Mouse (Mus musculus): ENCODE measurements around the gene B3gnt2. TPM values are rescaled to one million over a fixed set of nuclear protein-coding genes. Genes with fewer than 3 reads are reported as not detected.

The B3gnt2 gene
- polyA plus RNA-seq, 1 experiment from 2014 or later = 20.4 TPM

DNA sequence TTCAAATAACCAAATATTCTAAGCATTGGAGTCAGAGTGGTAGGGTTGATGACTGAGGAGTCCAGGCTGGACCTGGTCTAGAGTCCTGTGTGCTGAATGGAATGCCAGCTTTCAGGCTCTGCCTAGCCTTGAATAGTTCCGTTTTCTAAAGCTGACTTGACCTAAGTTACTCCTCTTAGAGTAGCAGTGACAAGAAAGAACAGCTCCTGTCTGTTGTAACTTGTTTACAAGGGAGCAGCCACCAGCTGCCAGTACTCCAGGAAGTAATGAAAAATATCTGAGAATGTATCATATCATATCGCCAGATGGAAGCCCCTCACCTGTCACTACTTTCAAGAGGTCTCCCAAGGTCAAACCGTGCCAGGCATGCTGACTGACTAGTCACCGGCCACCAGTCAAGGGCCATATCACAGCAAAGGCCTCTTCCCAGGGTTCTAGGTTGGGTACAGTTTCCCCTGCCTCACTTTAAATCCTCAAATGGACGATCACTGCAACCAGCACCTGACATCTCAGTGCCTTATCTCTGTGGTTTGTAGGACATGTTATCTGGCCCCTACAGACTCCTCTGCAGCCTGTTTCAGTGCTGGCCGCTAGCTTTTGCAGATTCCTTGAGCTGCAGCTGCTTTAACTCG is 51.2 kb downstream of the B3gnt2 start:
- no peak overlapping the region for H3K9ac ChIP-seq (replicated peaks; ENCODE audit: low read depth)
- H3K4me1 ChIP-seq (ENCODE audit: insufficient read depth, low read depth, low read length) = no peaks in the 10 kb centered on the region
- H3K4me3 ChIP-seq (ENCODE audit: low read depth, low read length) = no peak overlapping the region
- DNase-seq (ENCODE audit: low spot score) = no peak
- no peak for ATAC-seq
- no peak overlapping the region for H3K27ac ChIP-seq (ENCODE audit: low read length)
- WGBS = 55% methylated on average over 7 of the region's 7 CpGs
- H3K9me3 ChIP-seq (ENCODE audit: low read length) = no peaks in the 10 kb centered on the region
- no peaks in the 10 kb centered on the region for H3K36me3 ChIP-seq (ENCODE audit: insufficient read depth, low read length)
- no peaks in the 10 kb centered on the region for H3K27me3 ChIP-seq (replicated peaks; ENCODE audit: insufficient read depth, low read length)
- TF ChIP-seq CTCF (IDR thresholded peaks at IDR 0.05) = no peak
- TF ChIP-seq EP300 (IDR thresholded peaks at IDR 0.05) = no peak
- no peak overlapping the region for H3K4me2 ChIP-seq (replicated peaks; ENCODE audit: low read depth, low read length)

DNA sequence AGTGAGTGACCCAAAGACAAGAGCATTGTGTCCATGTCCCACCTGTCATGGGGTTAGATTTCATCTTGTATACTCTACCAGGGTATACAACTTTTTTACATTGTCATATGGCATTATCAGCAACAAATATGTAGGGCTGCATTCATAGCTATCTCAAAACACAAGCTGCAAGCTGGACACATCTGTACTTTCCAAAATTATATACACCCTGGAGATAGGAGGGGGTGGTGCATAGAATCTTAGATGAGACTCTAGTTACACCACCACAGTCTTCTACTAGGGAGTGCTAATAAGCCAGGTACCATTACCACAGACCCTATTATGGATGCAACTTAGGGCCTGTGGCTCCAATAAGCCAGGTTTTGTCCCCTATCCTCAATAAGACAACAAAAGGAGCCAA is 52.7 kb downstream of the B3gnt2 start:
- Histone ChIP-seq H3K4me3 (ENCODE audit: low read depth, low read length) (no peak overlapping the region), H3K9me3 (ENCODE audit: low read length) (no peaks in the 10 kb centered on the region), H3K27ac (ENCODE audit: low read length) (no peak overlapping the region), H3K4me2 (replicated peaks; ENCODE audit: low read depth, low read length) (no peak overlapping the region), H3K9ac (replicated peaks; ENCODE audit: low read depth) (no peak overlapping the region), H3K36me3 (ENCODE audit: insufficient read depth, low read length) (no peaks in the 10 kb centered on the region), H3K4me1 (ENCODE audit: insufficient read depth, low read depth, low read length) (no peaks in the 10 kb centered on the region), H3K27me3 (replicated peaks; ENCODE audit: insufficient read depth, low read length) (no peaks in the 10 kb centered on the region)
- ATAC-seq (no peak), DNase-seq (ENCODE audit: low spot score) (no peak)
- TF ChIP-seq EP300 (IDR thresholded peaks at IDR 0.05) = no peak
- TF ChIP-seq CTCF (IDR thresholded peaks at IDR 0.05) = no peak

DNA sequence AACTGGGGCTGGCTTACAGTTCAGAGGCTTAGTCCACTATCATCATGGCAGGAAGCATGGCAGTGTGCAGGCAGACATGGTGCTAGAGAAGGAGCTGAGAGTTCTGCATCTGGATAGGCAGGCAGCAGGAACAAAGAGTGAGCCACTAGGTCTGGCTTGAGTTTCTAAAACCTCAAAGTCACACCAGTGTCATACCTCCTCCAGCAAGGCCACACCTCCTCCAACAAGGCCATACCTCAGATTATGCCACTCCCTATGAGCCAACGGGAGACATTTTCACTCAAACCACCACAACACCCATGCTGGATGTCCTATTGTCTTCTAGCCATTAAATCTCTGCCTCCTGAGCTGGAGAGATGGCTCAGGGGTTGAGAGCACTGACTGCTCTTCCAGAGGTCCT is 55.6 kb downstream of the B3gnt2 start:
- Histone ChIP-seq H3K27ac (ENCODE audit: low read length) (no peak overlapping the region), H3K27me3 (replicated peaks; ENCODE audit: insufficient read depth, low read length) (no peaks in the 10 kb centered on the region), H3K4me2 (replicated peaks; ENCODE audit: low read depth, low read length) (no peak overlapping the region), H3K4me1 (ENCODE audit: insufficient read depth, low read depth, low read length) (no peaks in the 10 kb centered on the region), H3K9ac (replicated peaks; ENCODE audit: low read depth) (no peak overlapping the region), H3K4me3 (ENCODE audit: low read depth, low read length) (no peak overlapping the region), H3K36me3 (ENCODE audit: insufficient read depth, low read length) (no peaks in the 10 kb centered on the region), H3K9me3 (ENCODE audit: low read length) (no peaks in the 10 kb centered on the region)
- WGBS = 59% methylated on average over 1 of the region's 1 CpGs
- no peak for ATAC-seq
- no peak for DNase-seq (ENCODE audit: low spot score)
- no peak for TF ChIP-seq EP300 (IDR thresholded peaks at IDR 0.05)
- no peak for TF ChIP-seq CTCF (IDR thresholded peaks at IDR 0.05)

- DNase-seq (ENCODE audit: low spot score) (peak; percentile 86), ATAC-seq (peak; percentile 88)
- Histone ChIP-seq H3K27me3 (replicated peaks; ENCODE audit: insufficient read depth, low read length) (no peaks in the 10 kb centered on the region), H3K27ac (ENCODE audit: low read length) (peak overlapping the region; percentile 62), H3K4me3 (ENCODE audit: low read depth, low read length) (no peak overlapping the region), H3K36me3 (ENCODE audit: insufficient read depth, low read length) (no peaks in the 10 kb centered on the region), H3K4me1 (ENCODE audit: insufficient read depth, low read depth, low read length) (no peaks in the 10 kb centered on the region; the same call in 1 of the 2 replicates), H3K9me3 (ENCODE audit: low read length) (no peaks in the 10 kb centered on the region), H3K9ac (replicated peaks; ENCODE audit: low read depth) (no peak overlapping the region), H3K4me2 (replicated peaks; ENCODE audit: low read depth, low read length) (peak overlapping the region; percentile 29)
- TF ChIP-seq CTCF (IDR thresholded peaks at IDR 0.05) = no peak
- peak; percentile 48; the same call in 1 of the 2 replicates for TF ChIP-seq EP300 (IDR thresholded peaks at IDR 0.05)
- 13% methylated on average over 9 of the region's 9 CpGs for WGBS
Observed at GRCm38 (mm10) chr11:22799987-22800424, 60.8 kb downstream of the B3gnt2 start.

GRCm38 (mm10) chr11:22798916-22799315 is 61.8 kb downstream of the B3gnt2 start:
- Histone ChIP-seq H3K4me3 (ENCODE audit: low read depth, low read length) (no peak overlapping the region), H3K27me3 (replicated peaks; ENCODE audit: insufficient read depth, low read length) (no peaks in the 10 kb centered on the region), H3K9me3 (ENCODE audit: low read length) (no peaks in the 10 kb centered on the region), H3K4me1 (ENCODE audit: insufficient read depth, low read depth, low read length) (no peaks in the 10 kb centered on the region; the same call in 1 of the 2 replicates), H3K9ac (replicated peaks; ENCODE audit: low read depth) (no peak overlapping the region), H3K36me3 (ENCODE audit: insufficient read depth, low read length) (no peaks in the 10 kb centered on the region), H3K27ac (ENCODE audit: low read length) (no peak overlapping the region), H3K4me2 (replicated peaks; ENCODE audit: low read depth, low read length) (no peak overlapping the region)
- WGBS = 70% methylated on average over 5 of the region's 5 CpGs
- no peak for DNase-seq (ENCODE audit: low spot score)
- TF ChIP-seq EP300 (IDR thresholded peaks at IDR 0.05) (no peak), CTCF (IDR thresholded peaks at IDR 0.05) (no peak)
- ATAC-seq = no peak

- no peaks in the 10 kb centered on the region for H3K9me3 ChIP-seq (ENCODE audit: low read length)
- H3K4me2 ChIP-seq (replicated peaks; ENCODE audit: low read depth, low read length) = no peak overlapping the region
- H3K27ac ChIP-seq (ENCODE audit: low read length) = no peak overlapping the region
- no peak overlapping the region for H3K4me3 ChIP-seq (ENCODE audit: low read depth, low read length)
- no peak overlapping the region for H3K9ac ChIP-seq (replicated peaks; ENCODE audit: low read depth)
- DNase-seq (ENCODE audit: low spot score) = no peak
- TF ChIP-seq CTCF (IDR thresholded peaks at IDR 0.05) (no peak), EP300 (IDR thresholded peaks at IDR 0.05) (no peak)
- no peaks in the 10 kb centered on the region; the same call in 1 of the 2 replicates for H3K4me1 ChIP-seq (ENCODE audit: insufficient read depth, low read depth, low read length)
- no peaks in the 10 kb centered on the region for H3K27me3 ChIP-seq (replicated peaks; ENCODE audit: insufficient read depth, low read length)
- no peaks in the 10 kb centered on the region for H3K36me3 ChIP-seq (ENCODE audit: insufficient read depth, low read length)
- WGBS = 91% methylated on average over 1 of the region's 1 CpGs
- no peak for ATAC-seq
Observed at GRCm38 (mm10) chr11:22794734-22795133, 66.0 kb downstream of the B3gnt2 start.

DNA sequence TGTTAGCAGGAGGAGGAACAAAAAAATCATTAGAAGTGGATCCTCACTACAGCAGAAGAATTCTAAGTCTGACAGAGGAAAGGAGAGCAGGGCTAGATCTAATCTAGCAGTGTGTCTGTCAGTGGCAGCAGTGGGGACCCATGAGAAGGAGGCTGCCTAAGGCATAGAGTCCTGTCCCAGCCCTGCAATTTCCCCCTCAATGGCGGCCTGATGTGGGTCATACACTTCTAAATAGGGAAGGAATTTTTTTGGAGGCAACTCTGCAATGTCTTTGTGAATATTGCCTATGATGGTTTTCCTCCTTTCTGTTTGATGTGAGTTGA is 66.9 kb downstream of the B3gnt2 start:
- no peaks in the 10 kb centered on the region for H3K9me3 ChIP-seq (ENCODE audit: low read length)
- H3K9ac ChIP-seq (replicated peaks; ENCODE audit: low read depth) = no peak overlapping the region
- DNase-seq (ENCODE audit: low spot score) (no peak), ATAC-seq (no peak)
- no peaks in the 10 kb centered on the region for H3K27me3 ChIP-seq (replicated peaks; ENCODE audit: insufficient read depth, low read length)
- no peak overlapping the region for H3K4me3 ChIP-seq (ENCODE audit: low read depth, low read length)
- WGBS = 95% methylated on average over 1 of the region's 1 CpGs
- H3K27ac ChIP-seq (ENCODE audit: low read length) = no peak overlapping the region
- no peak for TF ChIP-seq EP300 (IDR thresholded peaks at IDR 0.05)
- no peak for TF ChIP-seq CTCF (IDR thresholded peaks at IDR 0.05)
- H3K4me1 ChIP-seq (ENCODE audit: insufficient read depth, low read depth, low read length) = no peaks in the 10 kb centered on the region
- no peak overlapping the region for H3K4me2 ChIP-seq (replicated peaks; ENCODE audit: low read depth, low read length)
- no peaks in the 10 kb centered on the region for H3K36me3 ChIP-seq (ENCODE audit: insufficient read depth, low read length)
